In the genomic region with DNA sequence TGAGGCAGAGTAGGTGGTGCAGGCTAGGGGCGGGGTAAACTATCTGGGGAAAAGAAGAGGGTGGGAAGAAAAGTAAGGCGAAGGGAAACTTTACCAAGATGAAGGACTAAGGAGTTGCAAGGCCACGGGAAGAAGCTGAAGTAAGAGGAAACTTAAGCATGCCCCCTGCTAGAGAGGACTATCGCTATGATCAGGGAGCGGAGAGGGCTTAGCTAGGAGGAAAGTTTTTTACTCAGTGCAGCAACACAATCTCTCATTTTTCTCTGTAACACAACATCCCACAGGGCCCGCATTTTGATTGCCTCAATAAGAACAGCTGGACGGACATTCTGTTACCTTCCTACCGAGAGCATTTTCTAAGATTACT, we compare ENCODE assay signal across 8 mouse cellular contexts. TPM values are rescaled to one million over a fixed set of nuclear protein-coding genes. Genes with fewer than 3 reads are reported as not detected.
DNase-seq lines count a peak whose midpoint lies in the region; ATAC-seq and TF ChIP-seq lines count a peak whose summit lies in the region.

No protein-coding gene starts in this region.

- DNase-seq in liver, adult 2 months (ENCODE audit: extremely low read depth, low read depth, low spot score) = peak; percentile 59
- no peak for DNase-seq in liver
- no peak for DNase-seq in intestine, embryonic 14.5 days (ENCODE audit: low spot score)
- no peak for DNase-seq in midbrain, postnatal 0 days (ENCODE audit: low spot score)
- DNase-seq in retina, postnatal 1 day = no peak
- no peak for DNase-seq in frontal cortex, postnatal 10 days (ENCODE audit: low spot score in 2 of 2)
- no peak for DNase-seq in gastrocnemius, adult 18-20 months (ENCODE audit: low spot score)

- H3K27me3 ChIP-seq in liver, adult 2 months (ENCODE audit: control insufficient read depth, insufficient read depth, low read length) = no peaks in the 10 kb centered on the region
- H3K27me3 ChIP-seq in embryonic facial prominence, embryonic 12.5 days = no peaks in the 10 kb centered on the region
- no peaks in the 10 kb centered on the region for H3K27me3 ChIP-seq in intestine, embryonic 14.5 days (replicated peaks; ENCODE audit: control insufficient read depth, insufficient read depth, low read length)
- no peaks in the 10 kb centered on the region for H3K27me3 ChIP-seq in midbrain, postnatal 0 days (ENCODE audit: insufficient read depth, low read length)

- TF ChIP-seq POLR2A in liver, adult 2 months (IDR thresholded peaks at IDR 0.05; ENCODE audit: extremely low read depth, insufficient read depth, low read length) = no peak

- peak overlapping the region; percentile 100 for H3K4me3 ChIP-seq in liver, adult 2 months (ENCODE audit: insufficient read depth, low read depth, low read length)
- peak overlapping the region; percentile 54 for H3K4me3 ChIP-seq in embryonic facial prominence, embryonic 12.5 days
- peak overlapping the region; percentile 43 for H3K4me3 ChIP-seq in intestine, embryonic 14.5 days (ENCODE audit: low read depth, low read length)
- peak overlapping the region; percentile 50 for H3K4me3 ChIP-seq in midbrain, postnatal 0 days (ENCODE audit: low read depth, low read length)

- H3K9ac ChIP-seq in liver, adult 2 months (ENCODE audit: low read depth, low read length) = peak overlapping the region; percentile 89
- H3K9ac ChIP-seq in embryonic facial prominence, embryonic 12.5 days = peak overlapping the region; percentile 28; the same call in 1 of the 2 replicates
- H3K9ac ChIP-seq in intestine, embryonic 14.5 days (ENCODE audit: low read length) = peak overlapping the region; percentile 55
- no peak overlapping the region for H3K9ac ChIP-seq in midbrain, postnatal 0 days (replicated peaks; ENCODE audit: low read length, poor library complexity, severe bottlenecking)

- TF ChIP-seq CTCF in liver, adult 2 months (IDR thresholded peaks at IDR 0.05; ENCODE audit: low read depth, low read length) = no peak
- TF ChIP-seq CTCF in midbrain, postnatal 0 days (IDR thresholded peaks at IDR 0.05) = no peak

- H3K4me2 ChIP-seq in embryonic facial prominence, embryonic 12.5 days (replicated peaks) = peak overlapping the region; percentile 43
- H3K4me2 ChIP-seq in intestine, embryonic 14.5 days (ENCODE audit: low read length) = peak overlapping the region; percentile 55
- H3K4me2 ChIP-seq in midbrain, postnatal 0 days (ENCODE audit: low read depth, low read length, poor library complexity, severe bottlenecking) = peak overlapping the region; percentile 42

- H3K9me3 ChIP-seq in embryonic facial prominence, embryonic 12.5 days = no peaks in the 10 kb centered on the region
- no peaks in the 10 kb centered on the region for H3K9me3 ChIP-seq in intestine, embryonic 14.5 days (ENCODE audit: control insufficient read depth, low read length)
- no peaks in the 10 kb centered on the region for H3K9me3 ChIP-seq in midbrain, postnatal 0 days (ENCODE audit: low read length)

- H3K4me1 ChIP-seq in liver, adult 2 months (ENCODE audit: control insufficient read depth, insufficient read depth, low read length) = no peaks in the 10 kb centered on the region; the same call in 1 of the 2 replicates
- H3K4me1 ChIP-seq in embryonic facial prominence, embryonic 12.5 days = no peaks in the 10 kb centered on the region
- no peaks in the 10 kb centered on the region for H3K4me1 ChIP-seq in intestine, embryonic 14.5 days (replicated peaks; ENCODE audit: control insufficient read depth, insufficient read depth, low read length)
- H3K4me1 ChIP-seq in midbrain, postnatal 0 days (ENCODE audit: insufficient read depth, low read length) = no peaks in the 10 kb centered on the region

- H3K79me2 ChIP-seq in liver, adult 2 months (ENCODE audit: control insufficient read depth, insufficient read depth, low read length) = no peaks in the 10 kb centered on the region; the same call in 1 of the 2 replicates

- 0% methylated on average over 8 of the region's 8 CpGs for WGBS in liver, adult 2 months
- WGBS in embryonic facial prominence, embryonic 12.5 days = 16% methylated on average over 8 of the region's 8 CpGs
- WGBS in intestine, embryonic 14.5 days = 16% methylated on average over 8 of the region's 8 CpGs
- WGBS in midbrain, postnatal 0 days = 14% methylated on average over 8 of the region's 8 CpGs

- H3K36me3 ChIP-seq in liver, adult 2 months (ENCODE audit: control insufficient read depth, insufficient read depth, low read length) = no peaks in the 10 kb centered on the region; the same call in 1 of the 2 replicates
- H3K36me3 ChIP-seq in embryonic facial prominence, embryonic 12.5 days = no peaks in the 10 kb centered on the region
- no peaks in the 10 kb centered on the region for H3K36me3 ChIP-seq in intestine, embryonic 14.5 days (ENCODE audit: control insufficient read depth, insufficient read depth, low read length)
- H3K36me3 ChIP-seq in midbrain, postnatal 0 days (ENCODE audit: insufficient read depth, low read length) = no peaks in the 10 kb centered on the region

- ATAC-seq in embryonic facial prominence, embryonic 12.5 days (ENCODE audit: insufficient number of reproducible peaks, insufficient read depth, low FRiP score, low TSS enrichment) = no peak
- no peak for ATAC-seq in intestine, embryonic 14.5 days (replicated peaks; ENCODE audit: low FRiP score, low TSS enrichment, low read depth)
- no peak; the same call in 1 of the 2 replicates for ATAC-seq in midbrain, postnatal 0 days (ENCODE audit: low FRiP score)

- H3K27ac ChIP-seq in liver, adult 2 months (replicated peaks; ENCODE audit: insufficient read depth, low read depth, low read length) = peak overlapping the region; percentile 95
- peak overlapping the region; percentile 95 for H3K27ac ChIP-seq in embryonic facial prominence, embryonic 12.5 days
- H3K27ac ChIP-seq in intestine, embryonic 14.5 days (ENCODE audit: low read depth) = peak overlapping the region; percentile 95
- peak overlapping the region; percentile 12; the same call in 1 of the 2 replicates for H3K27ac ChIP-seq in midbrain, postnatal 0 days (ENCODE audit: low read depth, low read length)

RNA-seq across cellular contexts. Expression of a gene that starts 10.8 kb away (rescaled TPM):
- 17.0 and 17.9 TPM in 2 replicates for total RNA-seq in liver, adult 2 months (2014; rRNA removed)
- polyA plus RNA-seq in liver, adult 2 months (2012; rRNA removed) = 2.5 and 3.0 TPM in 2 replicates
- polyA plus RNA-seq in embryonic facial prominence, embryonic 12.5 days (2016; fragmentation: Nextera tagmentation; extraction: Ambion mirVana) = 46.9 and 48.8 TPM in 2 replicates
- 38.3 and 39.0 TPM in 2 replicates for polyA plus RNA-seq in intestine, embryonic 14.5 days (2014; fragmentation: Nextera tagmentation; extraction: Ambion mirVana)
- 19.3 and 27.0 TPM in 2 replicates for total RNA-seq in midbrain, postnatal 0 days (2014; rRNA removed)
- 14.4 and 14.6 TPM in 2 replicates for polyA plus RNA-seq in midbrain, postnatal 0 days (2015; fragmentation: Nextera tagmentation; extraction: Ambion mirVana)
- 1 to 10 TPM; 9.0 TPM for total RNA-seq in gastrocnemius, adult 18-20 months (2021)

RNA-seq across cellular contexts. Expression of a gene that starts 35.2 kb away (rescaled TPM):
- 31.5 and 37.3 TPM in 2 replicates for total RNA-seq in liver, adult 2 months (2014; rRNA removed)
- 8.2 and 10.5 TPM in 2 replicates for polyA plus RNA-seq in liver, adult 2 months (2012; rRNA removed)
- 94.7 and 94.9 TPM in 2 replicates for polyA plus RNA-seq in embryonic facial prominence, embryonic 12.5 days (2016; fragmentation: Nextera tagmentation; extraction: Ambion mirVana)
- polyA plus RNA-seq in intestine, embryonic 14.5 days (2014; fragmentation: Nextera tagmentation; extraction: Ambion mirVana) = 86.0 and 86.4 TPM in 2 replicates
- total RNA-seq in midbrain, postnatal 0 days (2014; rRNA removed) = 57.0 and 61.8 TPM in 2 replicates
- polyA plus RNA-seq in midbrain, postnatal 0 days (2015; fragmentation: Nextera tagmentation; extraction: Ambion mirVana) = 173 and 180 TPM in 2 replicates
- total RNA-seq in gastrocnemius, adult 18-20 months (2021) = 10 to 100 TPM; 37.7 to 41.3 TPM

Comparison
In these comparisons a context has a peak if more than half of its experiments do, and no peak if none do; other contexts are left out.
1. H3K27ac ChIP-seq: peak in every context shown above with its lines; median percentile 95 in liver, adult 2 months; 95 in embryonic facial prominence, embryonic 12.5 days; 95 in intestine, embryonic 14.5 days; 12 in midbrain, postnatal 0 days.
2. H3K4me3 ChIP-seq: peak in every context shown above with its lines; median percentile 100 in liver, adult 2 months; 54 in embryonic facial prominence, embryonic 12.5 days; 50 in midbrain, postnatal 0 days; 43 in intestine, embryonic 14.5 days.